Mouse (Mus musculus): Measurements from ENCODE around the gene Mettl6.
"Not testable (repeated sequence)": the region's sequence is repeated elsewhere in the genome, so short reads cannot be mapped to it uniquely, and the experiment has no call there.

The Mettl6 gene

DNA sequence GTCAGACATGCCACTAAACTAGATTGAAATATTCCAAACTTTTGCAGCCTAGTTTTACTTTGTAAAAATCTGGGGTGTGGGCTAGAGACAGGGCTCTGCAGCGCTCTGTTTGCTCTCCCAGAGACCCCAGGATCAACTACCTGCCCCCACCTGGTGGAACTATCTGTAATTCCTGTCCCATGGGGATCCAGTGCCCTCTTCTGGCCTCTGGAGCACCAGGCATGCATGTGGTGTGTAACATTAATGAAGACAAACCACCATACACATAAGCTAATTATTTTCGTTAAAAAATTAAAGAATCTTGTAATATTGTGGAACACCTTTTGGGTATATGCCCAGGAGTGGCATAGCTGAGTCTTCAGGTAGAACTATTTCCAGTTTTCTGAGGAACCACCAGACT lies 21.5 kb downstream of the Mettl6 start:
- no peak for DNase-seq (ENCODE audit: low spot score)

GRCm38 (mm10) chr14:31472451-31473061 lies 22.3 kb downstream of the Mettl6 start:
- peak; percentile 75 for DNase-seq (ENCODE audit: low spot score)

GRCm38 (mm10) chr14:31469711-31470110 lies 25.1 kb downstream of the Mettl6 start:
- DNase-seq (ENCODE audit: low spot score): no peak

GRCm38 (mm10) chr14:31464176-31464575 lies 30.7 kb downstream of the Mettl6 start:
- peak; percentile 60 for DNase-seq (ENCODE audit: low spot score)

DNA sequence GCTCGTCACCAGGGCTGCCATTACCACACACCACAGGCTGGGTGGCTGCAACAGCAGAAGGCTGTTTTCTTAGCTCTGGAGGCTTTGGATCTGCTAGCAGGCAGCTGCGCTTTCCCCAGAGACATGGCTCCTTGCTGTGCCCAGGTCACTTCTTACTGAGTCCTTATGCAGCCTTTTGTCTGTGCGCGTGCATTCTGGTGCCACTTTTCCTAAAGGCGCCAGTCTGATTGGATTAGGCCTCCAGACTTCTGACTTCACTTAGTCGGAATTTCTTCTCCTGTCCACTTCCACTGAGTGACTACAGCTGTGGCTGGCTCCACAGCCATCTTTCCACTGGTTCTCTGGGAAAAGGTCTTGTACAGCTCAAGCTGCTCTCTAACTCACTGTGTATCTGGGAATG lies 32.0 kb downstream of the Mettl6 start:
- DNase-seq (ENCODE audit: low spot score): no peak

DNA sequence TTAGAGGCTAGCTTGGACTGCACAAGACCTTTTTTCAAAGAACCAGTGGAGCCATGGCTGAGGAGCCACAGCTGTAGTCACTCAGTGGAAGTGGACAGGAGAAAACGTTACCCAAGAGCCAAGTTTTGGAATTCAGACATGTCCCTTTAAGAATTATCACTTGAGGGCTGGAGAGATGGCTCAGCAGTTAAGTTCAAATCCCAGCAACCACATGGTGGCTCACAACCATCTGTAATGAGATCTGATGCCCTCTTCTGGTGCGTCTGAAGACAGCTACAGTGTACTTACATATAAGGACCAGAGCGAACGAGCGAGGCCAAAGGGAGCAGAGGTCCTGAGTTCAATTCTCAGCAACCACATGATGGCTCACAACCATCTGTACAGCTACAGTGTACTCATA lies 32.6 kb downstream of the Mettl6 start:
- not testable (repeated sequence) for DNase-seq (ENCODE audit: low spot score)

DNA sequence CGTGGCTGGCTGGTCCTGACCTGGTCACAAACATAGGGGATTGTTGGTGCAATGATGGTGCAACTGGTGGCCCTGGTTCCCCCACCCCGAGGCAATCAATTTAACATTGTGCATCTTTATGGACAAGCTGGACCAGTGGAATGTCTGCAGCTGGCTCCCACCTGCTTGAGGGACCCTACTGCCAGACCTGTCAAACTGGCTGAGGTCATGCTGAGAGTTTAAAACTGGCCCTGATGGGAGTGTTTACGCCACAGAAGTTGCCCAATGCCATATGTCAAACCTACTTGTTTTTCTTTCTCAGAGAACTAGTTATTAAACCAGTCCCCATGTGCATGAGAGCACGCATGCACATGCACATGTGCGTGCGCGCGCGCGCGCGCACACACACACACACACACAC lies 36.8 kb downstream of the Mettl6 start:
- DNase-seq (ENCODE audit: low spot score): peak; percentile 33

- DNase-seq (ENCODE audit: low spot score): no peak
Observed at GRCm38 (mm10) chr14:31456064-31456721, 38.6 kb downstream of the Mettl6 start.

DNA sequence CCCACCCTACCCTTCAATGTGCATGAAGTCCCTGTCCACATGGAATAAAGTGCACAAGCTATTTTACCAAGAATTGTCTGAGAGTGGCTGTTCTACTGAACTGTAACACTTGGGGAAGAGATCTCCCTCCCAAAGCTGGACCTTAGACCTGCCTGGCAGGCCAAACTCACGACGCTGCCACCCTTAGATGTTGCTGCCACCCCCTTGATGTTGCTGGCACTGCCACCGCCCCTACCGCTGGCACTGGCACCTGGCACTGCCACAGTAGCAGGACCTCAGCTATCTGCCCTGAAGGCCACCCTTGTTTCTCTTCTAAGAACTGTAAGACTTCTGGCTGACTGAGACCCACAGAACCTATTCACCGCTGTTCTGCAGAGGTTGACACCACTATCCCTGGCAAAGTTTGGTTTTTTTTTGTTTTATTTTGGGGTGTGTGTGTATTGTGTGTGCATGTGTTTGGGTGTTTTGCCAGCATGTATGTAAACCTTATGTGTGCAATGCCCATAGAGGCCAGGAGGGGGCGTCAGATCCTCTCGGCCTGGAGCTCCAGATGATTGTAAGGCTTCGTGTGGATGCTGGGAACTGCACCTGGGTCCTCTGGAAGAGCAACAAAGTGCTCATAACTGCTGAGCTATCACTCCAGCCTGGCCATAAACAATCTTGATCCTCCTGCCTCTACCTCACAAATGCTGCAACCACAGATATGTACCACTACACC lies 39.8 kb downstream of the Mettl6 start:
- DNase-seq (ENCODE audit: low spot score): no peak

DNA sequence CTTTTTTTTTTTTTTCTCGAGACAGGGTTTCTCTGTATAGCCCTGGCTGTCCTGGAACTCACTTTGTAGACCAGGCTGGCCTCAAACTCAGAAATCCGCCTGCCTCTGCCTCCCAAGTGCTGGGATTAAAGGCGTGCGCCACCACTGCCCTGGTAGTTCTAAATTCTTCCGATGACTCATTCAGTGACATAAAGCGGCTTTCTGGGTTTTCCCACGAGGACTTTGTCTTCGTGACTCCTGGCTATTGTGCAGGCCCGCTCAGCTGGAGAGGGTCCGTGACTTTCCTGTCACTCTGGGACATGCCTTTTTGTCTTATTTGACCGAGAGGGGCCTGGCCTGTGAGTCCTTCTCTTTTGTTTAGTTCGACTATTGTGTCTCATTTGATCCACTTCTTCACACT lies 40.9 kb downstream of the Mettl6 start:
- DNase-seq (ENCODE audit: low spot score): not testable (repeated sequence)

DNA sequence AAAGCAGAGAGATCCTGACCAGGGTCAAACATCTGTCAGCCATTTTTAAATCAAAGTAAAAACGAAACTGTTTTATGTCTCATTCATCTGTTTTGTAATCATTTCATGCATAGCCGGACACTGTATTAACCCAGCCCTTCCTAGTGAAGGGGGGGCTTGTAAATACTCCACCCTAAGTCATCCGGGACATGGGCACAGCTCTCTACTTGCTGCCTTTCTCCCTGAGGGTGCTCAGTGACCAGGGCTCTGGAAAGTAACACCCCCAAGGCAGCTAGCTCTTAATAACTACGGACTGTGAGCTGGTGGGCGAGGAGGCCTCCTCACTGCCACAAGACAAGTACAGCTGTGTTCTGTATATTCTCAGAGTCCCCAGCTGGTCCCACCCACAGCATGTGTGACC lies 45.8 kb downstream of the Mettl6 start:
- no peak for DNase-seq (ENCODE audit: low spot score)

GRCm38 (mm10) chr14:31443616-31444015 lies 51.2 kb downstream of the Mettl6 start:
- DNase-seq (ENCODE audit: low spot score): no peak

- DNase-seq (ENCODE audit: low spot score): no peak
Observed at GRCm38 (mm10) chr14:31440725-31441124, 54.1 kb downstream of the Mettl6 start.

DNA sequence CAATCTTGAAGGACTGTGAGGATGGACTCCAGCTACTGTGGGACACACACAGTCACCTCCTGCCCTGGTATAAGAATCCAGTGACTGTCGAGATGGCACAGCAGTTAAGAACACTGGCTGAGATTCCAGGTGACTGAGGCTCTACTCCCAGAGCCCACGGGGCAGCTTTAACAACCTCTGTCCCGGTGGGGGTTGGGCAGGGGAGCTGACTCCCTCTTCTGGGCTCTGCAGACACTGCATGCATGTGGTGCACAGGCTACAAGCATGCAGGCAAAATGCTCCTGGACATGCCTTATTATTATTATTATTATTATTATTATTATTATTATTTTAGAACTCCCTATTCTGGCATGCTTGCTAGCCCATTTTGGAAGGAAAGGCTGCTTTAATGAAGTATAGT lies 54.6 kb downstream of the Mettl6 start:
- no peak for DNase-seq (ENCODE audit: low spot score)

DNA sequence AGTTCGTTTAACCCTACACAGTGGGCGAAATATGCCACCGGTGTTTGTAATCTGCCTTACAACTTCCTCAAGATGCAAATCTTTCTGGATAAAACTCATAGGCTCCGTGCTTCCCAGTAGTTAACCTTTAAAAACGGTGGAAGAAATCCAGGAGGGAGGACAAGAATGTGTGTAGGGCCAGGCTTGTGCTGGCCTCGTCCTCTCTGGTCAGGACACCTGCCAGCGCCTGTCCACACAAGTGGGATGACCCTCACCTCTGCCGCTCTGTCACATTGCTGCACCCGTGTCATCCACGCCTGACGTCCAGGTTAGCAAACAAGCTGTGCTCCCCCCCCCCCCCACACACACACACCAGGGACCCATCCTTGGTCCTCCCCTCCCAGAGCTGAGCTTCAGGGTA lies 55.6 kb downstream of the Mettl6 start:
- no peak for DNase-seq (ENCODE audit: low spot score)

GRCm38 (mm10) chr14:31437826-31438529 lies 56.9 kb downstream of the Mettl6 start:
- DNase-seq (ENCODE audit: low spot score): no peak

- DNase-seq (ENCODE audit: low spot score): peak; percentile 92
Observed at GRCm38 (mm10) chr14:31435930-31436693, 58.7 kb downstream of the Mettl6 start, which contains the start of gene Sh3bp5. Gene Sh3bp5 (minus strand): TSS chr14:31436078.

- DNase-seq (ENCODE audit: low spot score): peak; percentile 69
Observed at GRCm38 (mm10) chr14:31435018-31435915, 59.6 kb downstream of the Mettl6 start.

- no peak for DNase-seq (ENCODE audit: low spot score)
Observed at GRCm38 (mm10) chr14:31434426-31434825, 60.4 kb downstream of the Mettl6 start.

GRCm38 (mm10) chr14:31433851-31434360 lies 60.9 kb downstream of the Mettl6 start:
- DNase-seq (ENCODE audit: low spot score): peak; percentile 83

DNA sequence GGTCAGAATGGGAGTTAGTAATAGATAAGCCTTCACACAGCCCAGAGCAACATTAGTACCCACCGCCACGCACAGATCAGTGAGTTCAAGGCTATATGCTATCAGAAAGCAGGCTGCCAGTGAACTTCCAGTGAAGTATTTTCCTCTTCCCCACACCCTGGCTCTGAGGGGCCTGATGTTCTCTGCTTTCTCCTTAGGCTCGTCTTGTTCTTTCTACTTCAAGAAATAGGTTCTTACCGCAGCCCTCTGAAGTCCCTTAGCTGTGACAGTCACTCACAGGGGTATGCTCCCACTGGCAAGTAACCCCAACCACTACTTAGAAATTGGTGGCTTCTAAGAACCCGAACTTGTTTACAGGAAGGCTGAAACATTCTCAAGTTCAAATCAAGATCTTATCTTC lies 61.7 kb downstream of the Mettl6 start:
- DNase-seq (ENCODE audit: low spot score): no peak

Data from embryo, embryonic 10 days (tissue).